Mouse (Mus musculus) CH12.LX (cell line): ENCODE data around the gene Gm10260. TPM values are rescaled to one million over a fixed set of nuclear protein-coding genes. Genes with fewer than 3 reads are reported as not detected.

Experiments
- DNase-seq: peaks from one replicate; pipeline ENCODE4 v3.0.0-alpha.2; 2013; ENCODE audit errors: extremely low read depth
- H3K27ac ChIP-seq: 2 replicates; pipeline ENCODE4 v1.5.1; 2012; ENCODE audit warnings: low read depth, mild to moderate bottlenecking, control low read depth, moderate library complexity; ENCODE audit not compliant: insufficient read depth
- H3K27me3 ChIP-seq: replicated peaks from 2 replicates; pipeline ENCODE3; 2012; ENCODE audit warnings: inconsistent platforms
- H3K36me3 ChIP-seq, 2 experiments: replicated peaks in 1 of 2; 2 replicates each; pipeline versions ENCODE3 to v1.6.1; 2012; ENCODE audit warnings: inconsistent platforms in 1 of 2, low read length in 1 of 2, mild to moderate bottlenecking in 1 of 2, mixed read lengths in 1 of 2, moderate library complexity in 1 of 2; ENCODE audit not compliant: control insufficient read depth in 1 of 2, insufficient read depth in 1 of 2
- H3K4me1 ChIP-seq, 2 experiments: 2 replicates each; pipeline ENCODE4 v1.6.1; 2012; ENCODE audit warnings: inconsistent platforms in 1 of 2, moderate library complexity in 1 of 2; ENCODE audit not compliant: insufficient read depth in 2 of 2, control insufficient read depth in 1 of 2
- H3K4me2 ChIP-seq: 2 replicates; pipeline ENCODE4 v1.6.1; 2012; ENCODE audit warnings: low read depth, mild to moderate bottlenecking, control low read depth; ENCODE audit not compliant: poor library complexity, insufficient read depth, severe bottlenecking
- H3K4me3 ChIP-seq, 3 experiments: fragments of 150-350 bp in 1 of 3; sonication (generic) in 1 of 3; replicated peaks in 1 of 3; 2 replicates each; pipeline versions ENCODE3 to v1.5.1; 2011 to 2012; ENCODE audit warnings: low read depth in 2 of 3, low read length in 2 of 3, mild to moderate bottlenecking in 2 of 3, moderate library complexity in 2 of 3, control low read depth in 1 of 3, improper control_type of control experiment in 1 of 3, inconsistent platforms in 1 of 3, mixed read lengths in 1 of 3; ENCODE audit not compliant: poor library complexity in 1 of 3
- H3K79me2 ChIP-seq: replicated peaks from 2 replicates; pipeline ENCODE4 v1.6.1; 2012; ENCODE audit warnings: mild to moderate bottlenecking, moderate library complexity; ENCODE audit not compliant: control insufficient read depth, poor library complexity, insufficient read depth, severe bottlenecking; ENCODE audit errors: extremely low read depth
- H3K9ac ChIP-seq: 2 replicates; pipeline ENCODE4 v1.6.1; 2012; ENCODE audit warnings: low read depth, mild to moderate bottlenecking, control low read depth, moderate library complexity; ENCODE audit not compliant: insufficient read depth
- H3K9me3 ChIP-seq: replicated peaks from 2 replicates; pipeline ENCODE3; 2012; ENCODE audit warnings: low read length, inconsistent platforms, mixed read lengths
- BHLHE40 ChIP-seq: IDR thresholded peaks from 2 replicates; pipeline ENCODE4 v1.6.1; 2011; ENCODE audit warnings: mild to moderate bottlenecking, low read depth, low read length, improper control_type of control experiment
- CHD1 ChIP-seq: IDR thresholded peaks from 2 replicates; pipeline ENCODE4 v1.6.1; 2012; ENCODE audit warnings: low read depth, low read length, improper control_type of control experiment, inconsistent platforms
- CTCF ChIP-seq, 2 experiments: IDR thresholded peaks in 1 of 2; conservative IDR thresholded peaks in 1 of 2; 2 replicates each; pipeline ENCODE4 v1.5.1; 2011 to 2012; ENCODE audit warnings: low read depth in 2 of 2, low read length in 2 of 2, improper control_type of control experiment in 1 of 2, inconsistent platforms in 1 of 2, mild to moderate bottlenecking in 1 of 2, moderate library complexity in 1 of 2
- ELF1 ChIP-seq: IDR thresholded peaks from 2 replicates; pipeline ENCODE4 v1.6.1; 2014; ENCODE audit warnings: low read depth, mild to moderate bottlenecking, inconsistent platforms, low read length, improper control_type of control experiment
- EP300 ChIP-seq: IDR thresholded peaks from 2 replicates; pipeline ENCODE4 v1.6.1; 2011; ENCODE audit warnings: low read length, improper control_type of control experiment
- ETS1 ChIP-seq: conservative IDR thresholded peaks from 2 replicates; pipeline ENCODE4 v1.6.1; 2012; ENCODE audit warnings: low read depth, mild to moderate bottlenecking, inconsistent platforms, low read length, improper control_type of control experiment, moderate library complexity
- GABPA ChIP-seq: IDR thresholded peaks from 2 replicates; pipeline ENCODE4 v1.6.1; 2012; ENCODE audit warnings: low read depth, low read length, improper control_type of control experiment, inconsistent platforms; ENCODE audit not compliant: insufficient replicate concordance
- HCFC1 ChIP-seq: IDR thresholded peaks from 2 replicates; pipeline ENCODE4 v1.6.1; 2012; ENCODE audit warnings: low read depth, mild to moderate bottlenecking, inconsistent platforms, low read length, improper control_type of control experiment
- IRF4 ChIP-seq: IDR thresholded peaks from 2 replicates; pipeline ENCODE4 v1.6.1; 2014; ENCODE audit warnings: low read depth, mild to moderate bottlenecking, inconsistent platforms, low read length, improper control_type of control experiment
- KAT2A ChIP-seq: IDR thresholded peaks from 2 replicates; pipeline ENCODE4 v1.6.1; 2012; ENCODE audit warnings: low read length, improper control_type of control experiment, inconsistent platforms; ENCODE audit not compliant: insufficient replicate concordance
- MAZ ChIP-seq: IDR thresholded peaks from 2 replicates; pipeline ENCODE4 v1.6.1; 2012; ENCODE audit warnings: low read depth, mild to moderate bottlenecking, inconsistent platforms, low read length, improper control_type of control experiment, moderate library complexity
- NELFE ChIP-seq: IDR thresholded peaks from 2 replicates; pipeline ENCODE4 v1.6.1; 2011; ENCODE audit warnings: low read depth, low read length, improper control_type of control experiment
- NRF1 ChIP-seq: IDR thresholded peaks from 2 replicates; pipeline ENCODE4 v1.6.1; 2014; ENCODE audit warnings: low read depth, mild to moderate bottlenecking, inconsistent platforms, low read length, improper control_type of control experiment, moderate library complexity
- PAX5 ChIP-seq: IDR thresholded peaks from 2 replicates; pipeline ENCODE4 v1.6.1; 2012; ENCODE audit warnings: low read length, inconsistent platforms, mixed read lengths
- RAD21 ChIP-seq: IDR thresholded peaks from 2 replicates; pipeline ENCODE4 v1.6.1; 2011; ENCODE audit warnings: low read depth, mild to moderate bottlenecking, low read length, improper control_type of control experiment, moderate library complexity
- RCOR1 ChIP-seq: conservative IDR thresholded peaks from 2 replicates; pipeline ENCODE4 v1.6.1; 2012; ENCODE audit warnings: low read depth, mild to moderate bottlenecking, inconsistent platforms, low read length, improper control_type of control experiment
- SIN3A ChIP-seq: IDR thresholded peaks from 2 replicates; pipeline ENCODE4 v1.6.1; 2012; ENCODE audit warnings: low read length, improper control_type of control experiment, inconsistent platforms
- SMC3 ChIP-seq: IDR thresholded peaks from 2 replicates; pipeline ENCODE4 v1.6.1; 2011; ENCODE audit warnings: low read depth, low read length, improper control_type of control experiment
- TBP ChIP-seq: conservative IDR thresholded peaks from 2 replicates; pipeline ENCODE4 v1.6.1; 2011; ENCODE audit warnings: low read depth, low read length, improper control_type of control experiment
- UBTF ChIP-seq: IDR thresholded peaks from 2 replicates; pipeline ENCODE4 v1.6.1; 2012; ENCODE audit warnings: low read depth, mild to moderate bottlenecking, inconsistent platforms, low read length, improper control_type of control experiment, moderate library complexity
- USF2 ChIP-seq: conservative IDR thresholded peaks from 2 replicates; pipeline ENCODE4 v1.6.1; 2011; ENCODE audit warnings: low read depth, low read length, improper control_type of control experiment
- ZC3H11A ChIP-seq: IDR thresholded peaks from 2 replicates; pipeline ENCODE4 v1.6.1; 2012; ENCODE audit warnings: low read depth, mild to moderate bottlenecking, inconsistent platforms, low read length, improper control_type of control experiment
- ZKSCAN1 ChIP-seq: IDR thresholded peaks from 2 replicates; pipeline ENCODE4 v1.6.1; 2012; ENCODE audit warnings: low read depth, inconsistent platforms, low read length, improper control_type of control experiment, borderline replicate concordance
- dilution Hi-C: fragments of 300-500 bp; cut with MboI; formaldehyde crosslinking; loops from 2 replicates; pipeline ENCODE4 v1.14.3; 2020; ENCODE audit warnings: low sequenced_read_pairs; ENCODE audit not compliant: extremely low pct_unique_long_range_greater_than_20kb, extremely low pct_ligation_motif_present
- in situ Hi-C: fragments of 300-500 bp; cut with MboI; formaldehyde crosslinking; loops from 3 replicates; pipeline ENCODE4 v1.14.3; 2019; ENCODE audit warnings: low sequenced_read_pairs, low pct_ligation_motif_present, low pct_unique_long_range_greater_than_20kb, mixed read lengths
- polyA plus RNA-seq: library from polyadenylated mRNA; unstranded; fragments of >175 nt; gene quantifications from 2 replicates; pipeline ENCODE4 v1.2.1, GENCODE M21; 2012; ENCODE audit warnings: low read depth; ENCODE audit not compliant: insufficient read length
- total RNA-seq, 2 experiments: library from RNA; depleted of rRNA; stranded (reverse); fragments of 300-350 nt in 1 of 2; fragments of >200 nt in 1 of 2; gene quantifications; 2 replicates each; pipeline ENCODE4 v1.2.3; 2012 to 2014

The Gm10260 gene
- total and polyA plus RNA-seq, 3 experiments, result 1,620 to 5,622 (median 5,239) TPM

DNA sequence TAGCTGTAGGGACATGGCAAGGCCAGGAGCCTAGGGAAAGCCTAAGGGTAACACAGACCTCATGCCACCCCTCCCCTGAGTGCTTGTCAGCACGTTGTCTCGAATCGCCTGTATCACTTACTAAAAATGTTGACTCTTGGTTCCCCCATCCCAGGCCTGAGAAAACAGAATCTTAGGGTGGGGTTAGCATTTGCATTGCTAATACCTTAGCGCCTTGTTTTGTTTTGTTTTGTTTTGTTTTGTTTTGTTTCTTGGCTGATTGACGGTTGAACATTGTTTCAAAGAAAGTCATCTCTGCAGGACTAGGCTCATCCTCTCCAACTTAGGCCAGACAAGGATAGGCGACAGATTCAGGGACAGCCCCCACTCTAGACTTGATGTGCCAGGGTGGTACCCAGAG, 35.9 kb downstream of the Gm10260 start:
- no peak overlapping the region for H3K27ac ChIP-seq
- no peak overlapping the region for H3K4me2 ChIP-seq
- no peaks in the 10 kb centered on the region for H3K4me1 ChIP-seq
- in situ Hi-C loops, result no loop called here
- no peaks in the 10 kb centered on the region for H3K79me2 ChIP-seq
- no peak for DNase-seq
- H3K9ac ChIP-seq, result no peak overlapping the region
- dilution Hi-C loops, result no loop called here
- H3K36me3 ChIP-seq, result no peaks in the 10 kb centered on the region
- peaks cover 15% of the 10 kb centered on the region for H3K9me3 ChIP-seq
- H3K4me3 ChIP-seq, result no peak overlapping the region
- TF ChIP-seq CHD1 (no peak), BHLHE40 (no peak), ETS1 (no peak), IRF4 (no peak), USF2 (no peak), SIN3A (no peak), ZC3H11A (no peak), MAZ (no peak)
- TF ChIP-seq, all 38 proteins: peak for 0
- H3K27me3 ChIP-seq, result no peaks in the 10 kb centered on the region

- no peak overlapping the region for H3K4me3 ChIP-seq
- peaks cover 24% of the 10 kb centered on the region for H3K9me3 ChIP-seq
- dilution Hi-C loops (no loop called here), in situ Hi-C loops (no loop called here)
- no peak overlapping the region for H3K27ac ChIP-seq
- no peaks in the 10 kb centered on the region for H3K36me3 ChIP-seq
- no peak overlapping the region for H3K4me2 ChIP-seq
- no peaks in the 10 kb centered on the region for H3K79me2 ChIP-seq
- no peak overlapping the region for H3K9ac ChIP-seq
- no peaks in the 10 kb centered on the region for H3K27me3 ChIP-seq
- no peaks in the 10 kb centered on the region for H3K4me1 ChIP-seq
- DNase-seq, result no peak
- TF ChIP-seq HCFC1 (no peak), GABPA (no peak), NRF1 (no peak), IRF4 (no peak), ZKSCAN1 (no peak), RAD21 (no peak), PAX5 (no peak), CTCF (conservative IDR thresholded peaks at IDR 0.05 in 1 of 2, IDR thresholded peaks at IDR 0.05 in 1 of 2; ENCODE audit: low read depth in 2 of 2, low read length in 2 of 2) (no peak), ELF1 (no peak), NELFE (no peak), EP300 (no peak), SMC3 (no peak), ETS1 (no peak), RCOR1 (no peak), KAT2A (no peak), TBP (no peak), USF2 (no peak), UBTF (no peak)
Observed at GRCm38 (mm10) chr13:97712506-97713275, 47.7 kb downstream of the Gm10260 start.
